Mouse (Mus musculus): Measurements from ENCODE around the gene Irx6.

The Irx6 gene

GRCm38 (mm10) chr8:92721936-92722321, 47.8 kb downstream of the Irx6 start:
- in situ Hi-C loops (cut with MboI), result no loop called here

DNA sequence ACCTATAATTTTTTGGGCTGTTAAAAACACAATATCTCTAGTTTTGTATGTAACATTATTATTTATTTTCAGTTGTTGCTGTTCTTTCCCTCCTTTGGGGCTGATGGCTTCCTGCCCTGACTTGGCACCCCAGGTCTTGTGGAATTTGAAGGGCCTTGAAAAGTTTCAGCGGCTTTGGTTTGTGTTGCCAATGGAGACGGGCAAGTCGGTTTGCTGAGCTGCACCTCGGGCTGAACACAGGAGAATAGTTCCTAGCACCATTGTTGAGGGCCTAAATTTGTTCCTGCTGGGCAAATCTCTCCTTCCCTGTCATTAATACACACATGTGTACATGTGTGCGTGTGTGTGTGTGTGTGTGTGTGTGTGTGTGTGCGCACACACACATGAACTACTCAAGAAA, 49.2 kb downstream of the Irx6 start:
- in situ Hi-C loops (cut with MboI), result no loop called here

DNA sequence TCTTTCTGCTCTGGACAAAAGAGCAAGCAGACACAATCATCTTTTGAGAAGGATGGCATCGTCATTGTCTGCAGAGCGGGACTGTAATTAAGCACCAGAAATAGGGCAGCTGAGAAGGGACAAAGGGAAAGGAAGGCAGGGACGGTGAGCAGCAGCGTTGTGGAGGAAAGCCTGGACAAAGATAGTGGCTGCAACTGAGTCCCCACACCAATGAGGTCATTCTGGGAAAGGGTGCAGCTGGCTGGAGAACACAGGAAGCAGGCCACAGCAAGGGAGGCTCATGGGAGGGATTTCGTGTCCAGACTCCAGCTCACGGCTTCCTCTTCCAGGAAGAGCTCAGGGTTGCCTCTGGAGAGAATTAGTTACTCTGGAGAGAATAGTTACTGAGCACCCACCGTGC, 49.9 kb downstream of the Irx6 start:
- in situ Hi-C loops (cut with MboI), result no loop called here

DNA sequence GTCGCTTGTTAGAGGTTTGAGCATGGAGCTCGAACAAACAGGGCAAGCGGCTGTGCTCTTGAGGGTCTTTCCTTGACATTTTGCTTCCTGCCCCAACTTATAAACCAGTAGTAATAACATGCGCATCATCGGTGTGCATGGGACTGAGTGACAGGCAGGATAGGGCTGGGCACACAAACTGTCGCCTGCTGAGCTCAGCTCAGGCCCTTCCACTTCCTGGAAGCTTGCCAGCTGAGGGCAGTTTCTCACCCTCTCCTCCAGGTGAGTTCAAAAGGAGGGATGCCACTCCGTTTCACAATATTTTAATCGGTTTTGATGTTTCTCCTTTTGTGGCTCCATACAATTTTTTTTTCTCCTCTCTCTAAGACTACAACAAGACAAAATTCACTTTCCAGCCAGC, 50.3 kb downstream of the Irx6 start:
- in situ Hi-C loops (cut with MboI), result no loop called here

All from mature B cell (primary cell).